Mouse (Mus musculus): ENCODE results near the gene 1700056E22Rik. TPM values are rescaled to one million over a fixed set of nuclear protein-coding genes. Genes with fewer than 3 reads are reported as not detected.

Gene 1700056E22Rik
- polyA plus RNA-seq, 1 experiment = 0.51 TPM

DNA sequence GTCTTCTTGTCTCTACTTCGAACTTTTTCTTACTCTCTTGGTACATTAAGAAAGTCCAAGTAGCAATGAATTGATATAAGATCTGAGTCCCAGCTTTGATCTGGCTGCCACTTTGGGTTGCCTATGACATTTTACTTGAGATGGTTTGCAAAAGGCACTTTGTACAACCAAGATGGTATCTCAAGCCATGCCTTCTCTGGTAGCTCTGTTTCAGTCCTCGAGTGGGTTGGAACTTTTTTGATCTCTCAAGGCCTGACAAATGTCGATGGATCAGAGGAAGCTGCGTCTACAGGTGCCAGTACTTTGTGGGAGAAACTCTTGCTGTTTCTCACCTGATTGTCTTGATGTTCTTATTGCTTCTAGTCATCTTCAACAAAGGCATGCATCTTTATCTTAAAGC, 3.7 kb upstream of the 1700056E22Rik start:
- H3K4me3 ChIP-seq (replicated peaks; ENCODE audit: insufficient read depth, low read depth, low read length) = no peak overlapping the region
- no peak overlapping the region for H3K27ac ChIP-seq (ENCODE audit: insufficient read depth, low read length)
- H3K4me1 ChIP-seq (ENCODE audit: control insufficient read depth, insufficient read depth, low read length) = peaks cover 11% of the 10 kb centered on the region
- DNase-seq = no peak
- no peaks in the 10 kb centered on the region for H3K27me3 ChIP-seq (ENCODE audit: control insufficient read depth, insufficient read depth, low read length)
- 89% methylated on average over 4 of the region's 4 CpGs for whole genome bisulfite sequencing
- TF ChIP-seq CTCF (IDR thresholded peaks at IDR 0.05; ENCODE audit: borderline replicate concordance, insufficient read depth, low read depth, low read length) (no peak), POLR2A (IDR thresholded peaks at IDR 0.05; ENCODE audit: borderline replicate concordance, insufficient read depth, low read length) (no peak)

DNA sequence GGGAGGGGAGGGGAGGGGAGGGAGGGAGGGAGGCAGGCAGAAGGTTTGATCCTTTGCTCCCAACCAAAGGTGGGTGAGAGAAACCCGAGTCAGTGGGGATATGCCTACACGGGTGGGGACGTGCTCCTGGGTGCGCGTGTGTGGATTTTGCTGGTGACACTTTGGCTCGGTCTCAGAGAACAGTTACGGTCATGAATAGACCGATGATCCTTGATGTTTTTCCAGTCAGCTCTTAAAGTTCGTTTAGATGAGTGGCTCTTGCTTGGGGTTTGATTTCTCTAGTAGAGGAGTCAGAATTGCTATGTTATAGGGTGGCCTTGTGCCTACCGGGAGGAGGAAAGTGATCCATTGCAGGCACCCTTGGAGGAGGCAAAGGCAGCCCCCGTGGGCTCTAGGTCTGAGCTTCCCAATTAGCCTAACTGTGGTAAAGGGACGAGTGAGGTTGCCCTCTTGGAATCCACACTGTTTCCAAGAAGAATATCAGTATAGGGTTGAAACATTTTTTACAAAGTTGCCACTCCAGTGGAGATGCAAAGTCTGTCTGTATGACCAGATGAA, 1.3 kb upstream of the 1700056E22Rik start:
- Histone ChIP-seq H3K27me3 (ENCODE audit: control insufficient read depth, insufficient read depth, low read length) (no peaks in the 10 kb centered on the region), H3K27ac (ENCODE audit: insufficient read depth, low read length) (no peak overlapping the region), H3K4me3 (replicated peaks; ENCODE audit: insufficient read depth, low read depth, low read length) (peak overlapping the region; percentile 67), H3K4me1 (ENCODE audit: control insufficient read depth, insufficient read depth, low read length) (peaks cover 9% of the 10 kb centered on the region)
- 2% methylated on average over 12 of the region's 12 CpGs for WGBS
- DNase-seq = peak in 1 of 2 experiments; percentile 38
- no peak for TF ChIP-seq POLR2A (IDR thresholded peaks at IDR 0.05; ENCODE audit: borderline replicate concordance, insufficient read depth, low read length)
- no peak for TF ChIP-seq CTCF (IDR thresholded peaks at IDR 0.05; ENCODE audit: borderline replicate concordance, insufficient read depth, low read depth, low read length)

DNA sequence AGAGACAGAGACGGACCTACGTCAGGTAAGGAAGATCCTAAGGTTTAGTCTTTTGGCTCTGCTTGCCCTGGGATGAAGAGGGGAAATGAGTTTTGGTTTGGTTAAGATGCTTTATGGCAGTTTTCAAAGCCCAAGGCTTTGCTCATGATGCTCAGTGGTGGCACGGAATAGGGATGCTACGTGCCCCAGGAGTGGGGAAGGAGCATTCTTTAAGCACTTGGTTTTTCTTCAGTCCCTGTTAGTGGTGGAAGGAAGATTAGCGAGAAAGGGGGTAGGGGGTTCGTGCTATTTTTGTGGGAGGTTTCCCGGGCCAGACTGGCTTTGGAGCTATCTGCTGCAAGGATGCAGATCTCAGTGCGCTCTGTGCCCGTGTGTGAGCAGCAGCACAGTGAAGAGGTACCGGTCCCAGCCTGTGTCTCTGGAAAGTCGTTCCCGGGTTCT, 660 bp upstream of the 1700056E22Rik start:
- under 1% methylated on average over 12 of the region's 12 CpGs for WGBS
- H3K4me1 ChIP-seq (ENCODE audit: control insufficient read depth, insufficient read depth, low read length) = peaks cover 9% of the 10 kb centered on the region
- no peaks in the 10 kb centered on the region for H3K27me3 ChIP-seq (ENCODE audit: control insufficient read depth, insufficient read depth, low read length)
- DNase-seq = peak; percentile 54 to 60
- H3K27ac ChIP-seq (ENCODE audit: insufficient read depth, low read length) = peak overlapping the region; percentile 22; the same call in 1 of the 2 replicates
- no peak for TF ChIP-seq CTCF (IDR thresholded peaks at IDR 0.05; ENCODE audit: borderline replicate concordance, insufficient read depth, low read depth, low read length)
- TF ChIP-seq POLR2A (IDR thresholded peaks at IDR 0.05; ENCODE audit: borderline replicate concordance, insufficient read depth, low read length) = no peak
- peak overlapping the region; percentile 69 for H3K4me3 ChIP-seq (replicated peaks; ENCODE audit: insufficient read depth, low read depth, low read length)

DNA sequence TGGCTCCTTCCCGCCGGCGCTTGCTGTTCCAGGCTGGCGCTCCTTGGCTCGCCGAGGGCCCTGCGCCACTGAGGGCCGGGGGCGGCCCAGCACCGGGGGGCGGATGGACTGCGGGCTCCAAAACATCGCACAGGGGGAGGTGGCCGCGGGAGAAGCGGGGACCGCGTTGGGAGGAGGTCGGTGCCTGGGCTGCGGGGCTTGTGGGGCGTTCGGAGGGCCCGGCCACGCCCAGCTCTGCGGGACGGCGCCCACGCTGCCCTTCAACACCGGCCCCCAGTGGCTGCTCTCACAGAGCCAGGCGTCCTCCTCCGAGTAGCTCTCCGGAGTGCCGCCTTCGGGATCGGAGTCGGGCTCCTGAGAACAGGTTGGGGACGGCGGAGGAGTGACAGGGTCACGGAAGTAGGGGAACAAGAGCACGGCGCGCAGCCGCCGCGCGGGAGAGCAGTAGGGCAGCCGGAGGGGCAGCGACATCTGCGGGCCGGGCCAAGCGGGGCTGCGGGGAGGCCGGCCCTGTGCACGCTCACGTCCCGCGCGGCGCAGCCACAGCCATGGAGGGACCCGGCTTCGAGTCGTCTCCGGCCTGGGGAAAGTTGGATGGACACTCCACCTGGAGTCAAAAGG, 601 bp downstream of the 1700056E22Rik start:
- under 1% methylated on average over 63 of the region's 63 CpGs for WGBS
- TF ChIP-seq POLR2A (IDR thresholded peaks at IDR 0.05; ENCODE audit: borderline replicate concordance, insufficient read depth, low read length) (no peak), CTCF (IDR thresholded peaks at IDR 0.05; ENCODE audit: borderline replicate concordance, insufficient read depth, low read depth, low read length) (no peak)
- Histone ChIP-seq H3K27ac (ENCODE audit: insufficient read depth, low read length) (peak overlapping the region; percentile 82), H3K4me3 (replicated peaks; ENCODE audit: insufficient read depth, low read depth, low read length) (peak overlapping the region; percentile 69), H3K27me3 (ENCODE audit: control insufficient read depth, insufficient read depth, low read length) (no peaks in the 10 kb centered on the region), H3K4me1 (ENCODE audit: control insufficient read depth, insufficient read depth, low read length) (peaks cover 9% of the 10 kb centered on the region)
- DNase-seq = peak; percentile 79 to 85

DNA sequence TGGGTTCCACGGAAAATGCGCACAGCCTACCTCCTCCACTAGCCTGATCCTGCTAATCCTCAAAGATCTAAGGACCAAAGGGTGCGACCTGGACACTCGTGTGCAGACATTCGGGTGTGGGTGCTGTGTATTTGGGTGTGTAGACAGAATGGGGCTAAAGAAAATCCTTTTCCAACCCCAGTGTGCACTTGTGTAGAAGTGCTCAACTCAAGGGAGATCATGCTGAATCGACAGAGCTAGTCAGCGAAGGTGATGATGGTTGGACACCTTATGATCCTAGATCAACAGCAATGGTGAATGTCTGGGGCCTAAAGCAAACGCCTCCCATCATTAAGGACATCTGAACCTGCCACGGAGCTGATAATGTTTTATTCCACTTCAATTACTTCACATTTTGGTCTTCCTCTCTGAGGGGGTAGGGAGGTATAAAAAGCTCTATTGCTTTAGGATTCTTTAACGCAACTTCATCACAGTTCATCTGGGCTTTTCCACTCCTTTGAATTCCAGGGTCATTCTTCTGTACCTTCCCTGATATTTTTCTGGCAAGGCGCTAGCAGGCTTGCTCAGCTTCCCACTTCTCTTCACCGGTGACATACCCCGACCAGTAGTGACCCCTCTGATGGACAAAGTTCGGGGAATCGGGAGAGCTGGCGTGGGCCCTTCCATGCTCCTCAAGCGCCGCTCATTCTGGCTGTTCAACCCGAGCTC, 1.3 kb downstream of the 1700056E22Rik start:
- TF ChIP-seq CTCF (IDR thresholded peaks at IDR 0.05; ENCODE audit: borderline replicate concordance, insufficient read depth, low read depth, low read length) (no peak), POLR2A (IDR thresholded peaks at IDR 0.05; ENCODE audit: borderline replicate concordance, insufficient read depth, low read length) (no peak)
- no peak for DNase-seq
- H3K27me3 ChIP-seq (ENCODE audit: control insufficient read depth, insufficient read depth, low read length) = no peaks in the 10 kb centered on the region
- peak overlapping the region; percentile 69 for H3K4me3 ChIP-seq (replicated peaks; ENCODE audit: insufficient read depth, low read depth, low read length)
- peaks cover 9% of the 10 kb centered on the region for H3K4me1 ChIP-seq (ENCODE audit: control insufficient read depth, insufficient read depth, low read length)
- WGBS = 33% methylated on average over 19 of the region's 19 CpGs
- H3K27ac ChIP-seq (ENCODE audit: insufficient read depth, low read length) = peak overlapping the region; percentile 82

DNA sequence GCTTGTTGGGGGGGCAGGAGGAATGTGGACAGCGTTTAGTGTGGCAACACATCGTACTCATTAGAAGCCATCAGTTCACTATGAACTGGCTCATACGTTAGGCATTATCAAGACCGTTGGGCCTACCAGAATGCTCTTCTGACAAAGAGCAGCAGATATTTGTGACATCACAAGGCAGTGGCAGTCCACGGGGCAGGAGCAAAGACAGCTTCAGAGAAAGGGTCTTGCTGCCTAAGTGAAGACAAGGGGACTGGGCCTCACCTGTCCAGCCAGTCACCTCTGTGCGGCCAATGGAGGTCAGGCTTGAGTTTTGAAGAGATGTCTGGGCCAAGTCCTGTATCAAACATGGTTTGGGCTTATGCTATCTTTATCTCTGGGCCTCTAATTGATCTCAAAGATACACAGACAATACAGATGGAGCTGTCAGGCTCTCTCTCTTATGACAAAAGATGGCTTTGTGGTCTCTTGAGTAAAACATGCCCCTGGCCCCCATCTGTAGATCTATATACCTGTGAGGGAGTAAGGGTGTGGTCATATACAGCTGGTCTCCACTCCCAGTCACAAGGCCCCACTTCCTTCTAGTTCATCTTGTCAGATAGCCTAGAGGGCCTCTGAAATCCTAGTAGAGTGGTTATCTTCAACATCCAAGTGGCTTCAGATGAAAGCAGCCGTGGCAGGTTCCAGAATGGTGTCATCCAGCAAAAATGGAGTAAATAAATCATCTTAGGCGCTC, 3.9 kb downstream of the 1700056E22Rik start:
- TF ChIP-seq CTCF (IDR thresholded peaks at IDR 0.05; ENCODE audit: borderline replicate concordance, insufficient read depth, low read depth, low read length) (no peak), POLR2A (IDR thresholded peaks at IDR 0.05; ENCODE audit: borderline replicate concordance, insufficient read depth, low read length) (no peak)
- DNase-seq = no peak
- H3K4me3 ChIP-seq (replicated peaks; ENCODE audit: insufficient read depth, low read depth, low read length) = no peak overlapping the region
- 96% methylated on average over 8 of the region's 8 CpGs for WGBS
- no peaks in the 10 kb centered on the region for H3K27me3 ChIP-seq (ENCODE audit: control insufficient read depth, insufficient read depth, low read length)
- H3K4me1 ChIP-seq (ENCODE audit: control insufficient read depth, insufficient read depth, low read length) = peaks cover 3% of the 10 kb centered on the region; the same call in 1 of the 2 replicates
- no peak overlapping the region for H3K27ac ChIP-seq (ENCODE audit: insufficient read depth, low read length)

DNA sequence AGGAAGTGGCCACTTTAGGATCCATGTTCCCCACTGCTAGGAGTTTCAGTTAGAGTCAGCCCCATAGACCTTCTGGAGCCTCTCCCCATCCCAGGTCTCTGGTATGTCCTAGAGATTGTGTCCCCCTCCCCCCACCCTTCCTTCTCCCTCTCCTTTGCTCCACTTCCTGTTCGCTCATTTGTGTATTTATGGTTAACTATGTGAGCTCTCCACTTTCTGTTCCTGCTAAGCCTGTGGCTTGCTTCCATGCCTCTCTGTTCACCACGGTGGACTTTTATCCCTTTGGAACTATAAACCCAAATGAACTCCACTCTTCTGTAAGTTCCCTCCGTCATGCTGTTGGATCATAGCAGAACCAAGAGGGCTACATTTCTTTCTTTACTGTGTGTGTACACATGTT, 7.1 kb downstream of the 1700056E22Rik start:
- TF ChIP-seq POLR2A (IDR thresholded peaks at IDR 0.05; ENCODE audit: borderline replicate concordance, insufficient read depth, low read length) = no peak
- TF ChIP-seq CTCF (IDR thresholded peaks at IDR 0.05; ENCODE audit: borderline replicate concordance, insufficient read depth, low read depth, low read length) = no peak
- no peaks in the 10 kb centered on the region for H3K4me1 ChIP-seq (ENCODE audit: control insufficient read depth, insufficient read depth, low read length)
- H3K27me3 ChIP-seq (ENCODE audit: control insufficient read depth, insufficient read depth, low read length) = no peaks in the 10 kb centered on the region
- no peak for DNase-seq
- 96% methylated on average over 3 of the region's 3 CpGs for WGBS
- no peak overlapping the region for H3K27ac ChIP-seq (ENCODE audit: insufficient read depth, low read length)
- no peak overlapping the region for H3K4me3 ChIP-seq (replicated peaks; ENCODE audit: insufficient read depth, low read depth, low read length)
